Mouse (Mus musculus) spleen, adult 2 months (tissue): ENCODE results near the gene Dtd1. TPM values are rescaled to one million over a fixed set of nuclear protein-coding genes. Genes with fewer than 3 reads are reported as not detected.

Source experiments
- DNase-seq, 2 experiments: peaks; one replicate each; pipeline versions ENCODE4 v3.0.0 to v3.0.0-alpha.2; 2012 to 2021; ENCODE audit warnings: low spot score in 2 of 2, low read depth in 1 of 2
- H3K27ac ChIP-seq: fragments of 200-500 bp; 2 replicates; pipeline ENCODE4 v1.5.1; 2012; ENCODE audit warnings: low read length, inconsistent platforms; ENCODE audit not compliant: insufficient read depth
- H3K27me3 ChIP-seq: fragments of 200-500 bp; 2 replicates; pipeline ENCODE4 v1.6.1; 2012; ENCODE audit warnings: mild to moderate bottlenecking, moderate library complexity, low read length, inconsistent platforms; ENCODE audit not compliant: control insufficient read depth, insufficient read depth
- H3K36me3 ChIP-seq: fragments of 200-500 bp; 2 replicates; pipeline ENCODE4 v1.6.1; 2012; ENCODE audit warnings: mild to moderate bottlenecking, low read length, inconsistent platforms; ENCODE audit not compliant: control insufficient read depth, insufficient read depth
- H3K4me1 ChIP-seq: fragments of 200-500 bp; 2 replicates; pipeline ENCODE4 v1.6.1; 2011; ENCODE audit warnings: inconsistent platforms; ENCODE audit not compliant: control insufficient read depth, insufficient read depth, insufficient read length
- H3K4me3 ChIP-seq: fragments of 200-500 bp; 2 replicates; pipeline ENCODE4 v1.5.1; 2011; ENCODE audit warnings: mild to moderate bottlenecking, inconsistent platforms; ENCODE audit not compliant: insufficient read depth, insufficient read length; ENCODE audit errors: extremely low read depth
- CTCF ChIP-seq: fragments of 200-500 bp; IDR thresholded peaks from 2 replicates; pipeline ENCODE4 v1.5.1; 2011; ENCODE audit warnings: mild to moderate bottlenecking, inconsistent platforms; ENCODE audit not compliant: insufficient read depth, insufficient read length, insufficient replicate concordance; ENCODE audit errors: extremely low read depth
- POLR2A ChIP-seq: fragments of 200-500 bp; IDR thresholded peaks from 2 replicates; pipeline ENCODE4 v1.6.1; 2011; ENCODE audit warnings: low read depth, low read length, inconsistent platforms
- WGBS: fragments of 180-500 bp; shearing (Covaris S2); methylation state at CpG from one replicate; pipeline ENCODE4 v1.1.7; 2018; 5-methylcytosine and 5-hydroxymethylcytosine counted together
- polyA plus RNA-seq: library from polyadenylated mRNA; depleted of rRNA; stranded (reverse); fragments of >200 nt; gene quantifications from 2 replicates; pipeline ENCODE4 v1.2.3, GENCODE M21; 2012

Dtd1 gene
- polyA plus RNA-seq, 1 experiment = 7.4 TPM

DNA sequence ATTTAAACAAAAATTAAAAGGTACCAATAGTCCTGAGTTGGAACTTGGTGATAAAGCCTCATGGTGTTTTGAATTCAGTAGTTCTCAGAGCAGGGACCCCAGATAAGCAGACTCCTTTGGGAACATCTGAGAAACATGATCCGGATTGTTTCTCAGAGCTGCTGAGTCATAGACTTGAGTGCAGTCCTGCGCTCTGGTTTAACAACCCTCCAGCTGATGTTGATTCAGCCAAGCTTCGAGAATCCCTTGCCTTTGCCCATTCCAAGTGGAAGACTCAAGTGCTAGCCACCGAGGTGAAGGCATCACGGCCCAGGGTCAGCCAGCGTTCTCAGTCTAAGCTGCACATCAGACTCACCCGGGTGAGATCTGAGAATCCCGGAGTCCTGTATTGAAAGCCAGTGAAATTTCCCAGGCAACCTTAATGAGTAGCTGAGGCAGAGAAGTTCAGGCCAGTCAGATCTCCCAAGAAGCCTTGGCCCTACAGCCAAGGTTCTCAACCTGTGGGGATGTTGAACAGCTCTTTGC, 175.0 kb downstream of the Dtd1 start:
- Histone ChIP-seq H3K4me1 (no peaks in the 10 kb centered on the region), H3K4me3 (no peak overlapping the region), H3K27me3 (no peaks in the 10 kb centered on the region), H3K36me3 (no peaks in the 10 kb centered on the region), H3K27ac (no peak overlapping the region)
- no peak for DNase-seq
- TF ChIP-seq CTCF (no peak), POLR2A (no peak)
- WGBS = 84% methylated on average over 8 of the region's 8 CpGs

DNA sequence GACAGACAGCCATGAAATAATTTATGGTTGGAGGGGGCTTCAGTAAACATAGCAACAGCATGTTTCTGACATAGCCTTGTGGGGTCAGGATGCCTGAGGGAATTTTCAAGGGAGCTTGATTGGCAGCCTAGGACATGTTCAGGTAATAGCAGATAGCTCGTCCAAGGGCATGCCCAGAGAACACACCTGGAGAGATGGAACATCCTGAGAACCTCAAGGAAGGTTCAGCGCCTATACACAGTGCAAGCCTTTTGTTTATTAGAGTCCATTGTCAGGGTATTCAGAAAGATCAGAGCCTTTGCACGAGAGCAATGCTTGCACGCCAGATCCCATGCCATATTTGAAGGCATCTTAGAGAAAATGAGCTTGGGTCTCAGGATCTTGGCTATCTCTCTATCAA, 175.9 kb downstream of the Dtd1 start:
- TF ChIP-seq POLR2A (no peak), CTCF (no peak)
- 90% methylated on average over 4 of the region's 4 CpGs for WGBS
- Histone ChIP-seq H3K27me3 (no peaks in the 10 kb centered on the region), H3K4me3 (no peak overlapping the region), H3K4me1 (no peaks in the 10 kb centered on the region), H3K36me3 (no peaks in the 10 kb centered on the region), H3K27ac (no peak overlapping the region)
- DNase-seq = no peak

DNA sequence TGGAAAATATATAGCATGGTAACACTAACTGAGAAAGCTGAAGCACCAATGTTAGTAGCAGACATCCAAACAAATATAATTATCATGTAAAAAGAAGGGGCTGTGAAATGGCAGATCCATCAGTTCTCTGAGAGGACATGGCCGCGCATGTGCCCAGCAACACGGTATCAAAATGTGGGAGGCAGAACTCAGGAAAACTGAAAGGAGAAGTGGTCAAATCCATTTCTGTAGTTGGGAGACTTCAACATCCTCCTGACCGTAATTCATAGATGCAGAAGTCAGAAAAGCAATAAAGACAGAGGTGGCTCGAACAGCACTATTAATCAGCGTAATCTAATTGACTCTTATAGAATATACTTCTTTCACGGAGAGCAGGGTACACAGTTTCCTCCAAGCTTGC, 179.6 kb downstream of the Dtd1 start:
- no peaks in the 10 kb centered on the region for H3K4me1 ChIP-seq
- H3K36me3 ChIP-seq = no peaks in the 10 kb centered on the region
- 38% methylated on average over 7 of the region's 7 CpGs for WGBS
- no peak overlapping the region for H3K27ac ChIP-seq
- H3K4me3 ChIP-seq = no peak overlapping the region
- no peaks in the 10 kb centered on the region for H3K27me3 ChIP-seq
- no peak for TF ChIP-seq CTCF
- DNase-seq = no peak

DNA sequence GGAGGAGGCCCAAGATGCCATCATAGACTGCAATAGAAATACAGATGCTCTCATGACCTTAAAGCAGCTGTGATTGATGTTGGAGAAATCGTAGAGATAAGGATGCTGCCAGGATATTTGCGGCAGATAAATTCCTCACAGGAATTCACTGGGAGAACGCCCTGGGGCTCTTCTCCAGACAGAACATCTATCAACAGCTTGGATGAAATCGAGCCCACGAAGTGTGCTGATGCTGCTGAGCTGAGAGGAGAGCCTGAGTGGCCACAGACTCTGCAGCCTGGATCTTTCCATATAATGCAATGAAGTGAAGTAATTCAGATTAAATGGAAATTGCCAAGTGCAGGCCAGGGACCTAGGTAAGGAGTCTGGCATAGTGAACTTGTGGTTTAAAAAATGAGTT, 181.0 kb downstream of the Dtd1 start:
- H3K4me3 ChIP-seq = no peak overlapping the region
- TF ChIP-seq CTCF (no peak), POLR2A (no peak)
- H3K36me3 ChIP-seq = no peaks in the 10 kb centered on the region
- 88% methylated on average over 5 of the region's 5 CpGs for WGBS
- DNase-seq = no peak
- H3K27ac ChIP-seq = no peak overlapping the region
- H3K27me3 ChIP-seq = no peaks in the 10 kb centered on the region
- no peaks in the 10 kb centered on the region for H3K4me1 ChIP-seq

DNA sequence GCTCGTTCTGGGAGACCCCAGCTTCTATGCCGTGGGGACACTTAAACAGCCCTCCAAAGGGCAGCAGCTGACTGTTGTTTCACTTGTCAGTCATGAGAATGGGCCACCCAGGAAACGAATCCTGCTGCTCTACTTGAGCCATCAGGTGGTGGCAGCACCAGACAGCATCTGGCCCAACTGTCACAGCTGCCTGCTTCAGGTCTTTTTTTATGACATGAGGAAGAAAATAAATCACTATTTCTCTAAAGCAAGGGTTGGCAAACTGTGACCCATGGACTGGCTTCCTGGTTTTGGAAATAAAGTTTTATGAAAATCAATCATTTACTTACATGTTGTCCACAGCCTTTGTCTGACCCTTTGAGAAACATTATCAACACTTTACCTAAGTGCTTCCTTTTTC, 182.2 kb downstream of the Dtd1 start:
- Histone ChIP-seq H3K27ac (no peak overlapping the region), H3K4me3 (no peak overlapping the region), H3K36me3 (no peaks in the 10 kb centered on the region), H3K27me3 (no peaks in the 10 kb centered on the region), H3K4me1 (no peaks in the 10 kb centered on the region)
- TF ChIP-seq CTCF (no peak), POLR2A (no peak)
- DNase-seq = no peak
- 57% methylated on average over 3 of the region's 3 CpGs for WGBS

DNA sequence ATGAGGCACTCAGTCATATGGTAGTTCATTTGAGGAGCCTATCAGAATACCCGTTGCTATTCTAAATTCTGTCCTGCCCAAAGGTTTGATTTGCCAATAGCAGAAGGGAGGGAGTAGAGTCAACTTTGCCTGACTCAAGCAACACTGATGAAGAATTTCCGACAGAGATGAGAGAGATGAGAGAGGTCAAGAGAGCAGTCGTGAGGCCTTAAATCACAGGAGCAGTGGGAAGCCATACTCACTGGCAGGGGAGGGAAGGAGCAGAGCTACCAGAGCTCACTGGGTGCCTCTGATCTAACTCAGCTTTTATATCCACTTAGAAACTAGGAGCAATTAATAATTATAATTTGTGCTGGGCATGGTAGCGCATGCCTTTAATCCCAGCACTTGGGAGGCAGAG, 182.8 kb downstream of the Dtd1 start:
- H3K4me1 ChIP-seq = no peaks in the 10 kb centered on the region
- no peak overlapping the region for H3K27ac ChIP-seq
- TF ChIP-seq CTCF = no peak
- TF ChIP-seq POLR2A = no peak
- H3K27me3 ChIP-seq = no peaks in the 10 kb centered on the region
- no peak overlapping the region for H3K4me3 ChIP-seq
- no peaks in the 10 kb centered on the region for H3K36me3 ChIP-seq
- 82% methylated on average over 4 of the region's 4 CpGs for WGBS
- no peak for DNase-seq

DNA sequence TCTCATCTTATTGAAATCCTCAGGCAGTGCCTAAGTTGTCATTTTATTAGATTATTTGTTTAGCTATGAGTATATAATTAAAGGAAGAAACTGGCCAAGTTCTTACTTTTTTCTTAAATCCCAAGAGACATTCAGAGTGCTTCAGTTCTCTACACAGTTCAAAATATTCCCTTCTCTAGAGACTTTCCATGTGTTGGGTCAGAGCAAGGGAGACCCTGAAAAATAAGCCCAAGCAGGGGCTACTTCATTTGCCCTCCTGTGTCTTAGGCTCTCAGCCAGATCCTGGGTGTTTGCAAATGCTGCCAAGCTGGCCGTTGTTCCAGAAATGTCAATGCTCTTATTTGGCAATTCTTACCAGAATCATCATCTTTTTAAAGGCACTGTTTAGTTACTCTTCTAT, 183.5 kb downstream of the Dtd1 start:
- H3K4me1 ChIP-seq = no peaks in the 10 kb centered on the region
- no peaks in the 10 kb centered on the region for H3K36me3 ChIP-seq
- no peaks in the 10 kb centered on the region for H3K27me3 ChIP-seq
- H3K27ac ChIP-seq = no peak overlapping the region
- H3K4me3 ChIP-seq = no peak overlapping the region
- 80% methylated on average over 1 of the region's 1 CpGs for WGBS
- TF ChIP-seq CTCF (no peak), POLR2A (no peak)
- no peak for DNase-seq
